Mouse (Mus musculus) forebrain, embryonic 15.5 days (tissue): Measurements from ENCODE around the gene Aire. TPM values are rescaled to one million over a fixed set of nuclear protein-coding genes. Genes with fewer than 3 reads are reported as not detected.

Source experiments
- ATAC-seq: fragments of 200-750 bp; cut with Nextera tagmentation; replicated peaks from 2 replicates; pipeline ENCODE4 v1.8.0; 2017; ENCODE audit warnings: mild to moderate bottlenecking, moderate TSS enrichment, moderate library complexity
- H3K27ac ChIP-seq: fragments of 300-500 bp; sonication (generic); replicated peaks from 2 replicates; pipeline ENCODE4 v1.5.1; 2015; ENCODE audit warnings: mild to moderate bottlenecking, inconsistent platforms
- H3K27me3 ChIP-seq: fragments of 300-500 bp; sonication (generic); 2 replicates; pipeline ENCODE4 v1.6.1; 2015; ENCODE audit warnings: inconsistent platforms
- H3K36me3 ChIP-seq: fragments of 300-500 bp; sonication (generic); 2 replicates; pipeline ENCODE4 v1.6.1; 2015; ENCODE audit warnings: mild to moderate bottlenecking, inconsistent platforms
- H3K4me1 ChIP-seq: fragments of 300-500 bp; sonication (generic); 2 replicates; pipeline ENCODE4 v1.6.1; 2015; ENCODE audit warnings: inconsistent platforms
- H3K4me2 ChIP-seq: fragments of 300-500 bp; sonication (generic); replicated peaks from 2 replicates; pipeline ENCODE4 v1.6.1; 2015; ENCODE audit warnings: mild to moderate bottlenecking, inconsistent platforms
- H3K4me3 ChIP-seq: fragments of 300-500 bp; sonication (generic); 2 replicates; pipeline ENCODE4 v1.5.1; 2015; ENCODE audit warnings: mild to moderate bottlenecking, inconsistent platforms
- H3K9ac ChIP-seq: fragments of 300-500 bp; sonication (generic); replicated peaks from 2 replicates; pipeline ENCODE4 v1.6.1; 2015; ENCODE audit warnings: mild to moderate bottlenecking, inconsistent platforms
- H3K9me3 ChIP-seq: fragments of 300-500 bp; sonication (generic); 2 replicates; pipeline ENCODE4 v1.6.1; 2016; ENCODE audit warnings: inconsistent platforms
- WGBS: fragments of 180-500 bp; shearing (Covaris S2); methylation state at CpG from one replicate; pipeline ENCODE4 v1.1.7; 2015; ENCODE audit warnings: mixed read lengths; 5-methylcytosine and 5-hydroxymethylcytosine counted together
- polyA plus RNA-seq: library from polyadenylated mRNA; unstranded; fragments of >200 nt; fragmentation: Nextera tagmentation; extraction: Ambion mirVana; gene quantifications from 2 replicates; pipeline ENCODE4 v1.2.1, GENCODE M21; 2015

Gene Aire
- polyA plus RNA-seq, 1 experiment from 2014 or later: 0.23 TPM

GRCm38 (mm10) chr10:78074977-78075376 lies 31.6 kb upstream of the Aire start:
- no peak for ATAC-seq
- Histone ChIP-seq H3K27ac (no peak overlapping the region), H3K4me1 (0 out of 2 replicates have a peak, but pooled peaks cover under 1% of the 10 kb centered on the region), H3K36me3 (no peaks in the 10 kb centered on the region), H3K9ac (no peak overlapping the region), H3K4me3 (no peak overlapping the region), H3K9me3 (no peaks in the 10 kb centered on the region), H3K4me2 (no peak overlapping the region), H3K27me3 (no peaks in the 10 kb centered on the region)
- 79% methylated on average over 11 of the region's 11 CpGs for WGBS

GRCm38 (mm10) chr10:78074151-78074550 lies 30.7 kb upstream of the Aire start:
- Histone ChIP-seq H3K9ac (no peak overlapping the region), H3K9me3 (no peaks in the 10 kb centered on the region), H3K4me2 (no peak overlapping the region), H3K4me1 (peaks cover 9% of the 10 kb centered on the region), H3K36me3 (no peaks in the 10 kb centered on the region), H3K27ac (no peak overlapping the region), H3K27me3 (peaks cover 6% of the 10 kb centered on the region; the same call in 1 of the 2 replicates), H3K4me3 (no peak overlapping the region)
- WGBS: 79% methylated on average over 4 of the region's 4 CpGs
- ATAC-seq: no peak

GRCm38 (mm10) chr10:78069101-78070011 lies 25.9 kb upstream of the Aire start, which contains the start of gene Icosl:
Gene Icosl, plus strand, starts transcription at chr10:78069302.
- Histone ChIP-seq H3K4me1 (peaks cover 14% of the 10 kb centered on the region), H3K9me3 (no peaks in the 10 kb centered on the region), H3K4me3 (peak within 1 kb of the TSS; percentile 54), H3K4me2 (peak within 1 kb of the TSS; percentile 98), H3K9ac (peak within 1 kb of the TSS; percentile 57), H3K27me3 (peaks cover 6% of the 10 kb centered on the region; the same call in 1 of the 2 replicates), H3K36me3 (no peaks in the 10 kb centered on the region), H3K27ac (no peak within 1 kb of the TSS)
- ATAC-seq: peak; percentile 92
- WGBS: under 1% methylated on average over 66 of the region's 66 CpGs

DNA sequence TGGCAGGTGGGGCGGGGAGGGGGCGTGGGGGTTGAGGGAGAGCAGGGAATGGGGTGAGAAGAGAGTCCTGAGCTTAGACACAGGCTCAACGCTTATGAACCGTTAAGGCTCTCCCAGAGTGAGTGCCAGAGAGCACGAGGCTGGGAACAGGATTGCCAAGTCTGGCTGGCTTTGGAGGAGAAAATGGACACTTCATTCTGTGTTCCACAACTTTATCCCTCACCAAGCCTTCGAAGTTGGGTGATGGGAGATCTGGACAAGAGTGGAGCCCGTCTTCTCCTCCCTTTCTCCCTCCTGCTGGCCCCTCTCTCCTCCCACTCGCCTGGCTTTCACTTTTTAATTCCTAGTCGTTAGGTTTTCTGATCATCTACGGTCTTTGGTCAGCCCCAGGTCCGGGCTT lies 25.1 kb upstream of the Aire start:
- H3K27me3 ChIP-seq: peaks cover 6% of the 10 kb centered on the region; the same call in 1 of the 2 replicates
- no peak for ATAC-seq

GRCm38 (mm10) chr10:78067226-78067625 lies 23.8 kb upstream of the Aire start:
- no peak overlapping the region for H3K4me3 ChIP-seq
- no peak overlapping the region for H3K9ac ChIP-seq
- no peaks in the 10 kb centered on the region for H3K9me3 ChIP-seq
- peaks cover 14% of the 10 kb centered on the region for H3K4me1 ChIP-seq
- peaks cover 6% of the 10 kb centered on the region; the same call in 1 of the 2 replicates for H3K27me3 ChIP-seq
- 50% methylated on average over 4 of the region's 4 CpGs for WGBS
- no peak overlapping the region for H3K27ac ChIP-seq
- H3K4me2 ChIP-seq: no peak overlapping the region
- no peaks in the 10 kb centered on the region for H3K36me3 ChIP-seq
- no peak for ATAC-seq

More for the DNA sequence above, 25.1 kb upstream of the Aire start:
- Histone ChIP-seq H3K9ac (peak overlapping the region; percentile 57; the same call in 1 of the 2 replicates), H3K36me3 (no peaks in the 10 kb centered on the region), H3K4me2 (peak overlapping the region; percentile 98), H3K4me3 (peak overlapping the region; percentile 54), H3K9me3 (no peaks in the 10 kb centered on the region), H3K27ac (no peak overlapping the region), H3K4me1 (peaks cover 14% of the 10 kb centered on the region)
- 23% methylated on average over 11 of the region's 11 CpGs for WGBS

GRCm38 (mm10) chr10:78063122-78063521 lies 19.7 kb upstream of the Aire start:
- Histone ChIP-seq H3K9me3 (no peaks in the 10 kb centered on the region), H3K4me1 (no peaks in the 10 kb centered on the region), H3K27ac (no peak overlapping the region), H3K36me3 (no peaks in the 10 kb centered on the region), H3K9ac (no peak overlapping the region), H3K4me2 (no peak overlapping the region), H3K27me3 (no peaks in the 10 kb centered on the region), H3K4me3 (no peak overlapping the region)
- no peak for ATAC-seq
- 90% methylated on average over 9 of the region's 9 CpGs for WGBS

DNA sequence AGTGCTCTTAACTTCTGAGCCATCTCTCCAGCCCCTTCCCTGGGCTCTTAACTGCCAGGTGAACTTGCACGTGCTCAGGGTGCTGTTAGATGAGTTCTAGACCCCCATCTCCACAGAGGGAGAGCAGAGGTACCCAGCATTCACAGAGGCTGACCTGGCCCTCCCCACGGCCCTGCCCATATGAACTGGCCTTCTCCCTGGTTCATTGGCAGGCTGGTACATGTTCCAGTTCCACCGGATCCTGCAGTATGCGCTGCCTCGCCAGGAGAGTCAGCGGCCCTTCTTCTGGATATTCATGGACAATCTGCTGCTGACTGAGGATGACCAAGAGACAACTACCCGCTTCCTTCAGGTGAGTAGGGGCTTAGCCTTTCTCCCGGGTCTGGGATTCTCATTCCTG lies 13.6 kb upstream of the Aire start:
- no peak for ATAC-seq
- Histone ChIP-seq H3K4me3 (no peak overlapping the region), H3K27ac (no peak overlapping the region), H3K27me3 (no peaks in the 10 kb centered on the region), H3K9ac (no peak overlapping the region), H3K4me2 (no peak overlapping the region), H3K36me3 (no peaks in the 10 kb centered on the region), H3K9me3 (no peaks in the 10 kb centered on the region), H3K4me1 (no peaks in the 10 kb centered on the region)
- 92% methylated on average over 8 of the region's 8 CpGs for WGBS

GRCm38 (mm10) chr10:78054633-78055565 lies 11.5 kb upstream of the Aire start:
- H3K27ac ChIP-seq: no peak overlapping the region
- ATAC-seq: no peak
- no peaks in the 10 kb centered on the region for H3K27me3 ChIP-seq
- H3K4me1 ChIP-seq: no peaks in the 10 kb centered on the region
- H3K9ac ChIP-seq: no peak overlapping the region
- no peak overlapping the region for H3K4me3 ChIP-seq
- H3K4me2 ChIP-seq: no peak overlapping the region
- no peaks in the 10 kb centered on the region for H3K36me3 ChIP-seq
- WGBS: 73% methylated on average over 19 of the region's 19 CpGs
- no peaks in the 10 kb centered on the region for H3K9me3 ChIP-seq

- Histone ChIP-seq H3K27ac (no peak overlapping the region), H3K9me3 (no peaks in the 10 kb centered on the region), H3K4me2 (no peak overlapping the region), H3K4me1 (no peaks in the 10 kb centered on the region), H3K9ac (no peak overlapping the region), H3K4me3 (no peak overlapping the region), H3K36me3 (no peaks in the 10 kb centered on the region), H3K27me3 (no peaks in the 10 kb centered on the region)
- WGBS: 63% methylated on average over 11 of the region's 11 CpGs
- no peak for ATAC-seq
These were observed 6.2 kb upstream of the Aire start for GRCm38 (mm10) chr10:78049519-78050035.

GRCm38 (mm10) chr10:78048061-78048730 lies 4.8 kb upstream of the Aire start:
- Histone ChIP-seq H3K9me3 (no peaks in the 10 kb centered on the region), H3K27me3 (no peaks in the 10 kb centered on the region), H3K9ac (no peak overlapping the region), H3K36me3 (no peaks in the 10 kb centered on the region), H3K4me3 (no peak overlapping the region), H3K4me2 (no peak overlapping the region), H3K27ac (no peak overlapping the region), H3K4me1 (peaks cover 4% of the 10 kb centered on the region; the same call in 1 of the 2 replicates)
- ATAC-seq: no peak
- WGBS: 92% methylated on average over 9 of the region's 10 CpGs

GRCm38 (mm10) chr10:78046388-78046787 lies 3.0 kb upstream of the Aire start:
- no peak for ATAC-seq
- 76% methylated on average over 4 of the region's 4 CpGs for WGBS
- Histone ChIP-seq H3K4me2 (no peak overlapping the region), H3K27me3 (no peaks in the 10 kb centered on the region), H3K9me3 (no peaks in the 10 kb centered on the region), H3K9ac (no peak overlapping the region), H3K36me3 (no peaks in the 10 kb centered on the region), H3K27ac (no peak overlapping the region), H3K4me3 (no peak overlapping the region), H3K4me1 (peaks cover 8% of the 10 kb centered on the region; the same call in 1 of the 2 replicates)
